Mouse (Mus musculus) heart, postnatal 10 days (tissue): ENCODE data around the gene Pnliprp1. TPM values are rescaled to one million over a fixed set of nuclear protein-coding genes. Genes with fewer than 3 reads are reported as not detected.
A peak's percentile ranks its signal among the peaks of the same experiment; 100 is the strongest.

Source experiments
- DNase-seq, 2 experiments: peaks; one replicate each; pipeline ENCODE4 v3.0.0; 2021
- intact Hi-C: fragments of 180-260 bp; cut with DNase I; formaldehyde crosslinking; loops from one replicate; pipeline ENCODE4 v1.15.1; 2025
- total RNA-seq, 2 experiments: library from RNA; stranded (reverse); gene quantifications; 2 replicates each; pipeline ENCODE4 v1.2.3; 2021

Gene Pnliprp1
- under 1 TPM in 1 of 2 experiments, not detected in 1; 0.47 TPM for total RNA-seq

DNA sequence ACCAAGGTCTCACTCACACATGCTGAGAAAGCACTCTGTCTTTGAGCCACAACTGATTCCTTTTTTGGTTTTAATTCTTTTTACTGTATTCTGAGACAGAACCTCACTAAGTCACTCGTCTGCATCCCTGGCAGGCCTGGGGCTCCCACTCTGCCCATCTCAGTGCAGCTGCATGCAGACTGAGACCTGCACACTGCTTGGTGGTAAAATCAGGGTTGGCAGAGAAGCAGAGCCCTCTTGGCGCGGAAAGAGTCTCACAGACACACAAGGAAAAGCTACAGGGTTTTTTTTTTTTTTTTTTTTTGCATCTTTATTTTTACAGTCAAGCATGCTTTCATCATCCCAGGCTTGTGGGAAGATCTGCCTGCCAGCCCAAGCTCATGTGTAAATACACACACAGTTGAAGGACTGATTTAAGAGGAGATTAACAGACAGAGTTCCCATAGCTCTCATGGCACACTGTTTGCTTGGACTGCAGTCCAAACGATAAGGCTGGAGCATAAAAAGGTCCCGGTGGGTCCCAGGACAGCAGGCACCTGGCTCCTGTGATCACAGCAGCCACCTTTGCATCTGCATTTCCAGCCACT, at the start of gene Pnliprp1:
TSS of gene Pnliprp1 (plus strand) at position 443 of the 587 bp plus-strand sequence.
- intact Hi-C loops = no loop called here
- DNase-seq = no peak

GRCm38 (mm10) chr19:58688933-58689332, 39.8 kb upstream of the Pnliprp1 start:
- DNase-seq = no peak
- intact Hi-C loops = no loop called here

- DNase-seq = no peak
- intact Hi-C loops = no loop called here
These were observed 33.4 kb upstream of the Pnliprp1 start for GRCm38 (mm10) chr19:58695314-58695713.

GRCm38 (mm10) chr19:58696235-58696634, 32.5 kb upstream of the Pnliprp1 start:
- DNase-seq = no peak
- intact Hi-C loops = no loop called here

DNA sequence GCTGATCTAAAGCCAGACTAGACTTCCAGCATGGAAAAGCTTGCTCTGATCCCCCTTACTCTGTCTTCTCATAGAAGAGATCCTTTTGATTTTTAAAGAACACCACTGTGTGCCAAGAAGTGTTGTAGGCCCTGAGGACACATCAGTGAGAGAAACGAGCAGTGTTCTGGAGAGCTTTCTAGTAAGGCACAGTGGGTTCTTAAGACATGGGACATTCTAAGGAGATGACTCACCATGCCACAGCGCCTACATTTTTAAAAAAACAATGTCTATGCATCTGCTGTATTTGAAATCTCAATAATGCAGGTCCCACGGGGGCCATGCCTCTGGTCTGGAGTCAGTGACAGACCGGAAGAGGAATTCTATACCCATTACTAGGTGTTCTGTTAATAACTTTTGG, 24.1 kb upstream of the Pnliprp1 start:
- DNase-seq = no peak
- intact Hi-C loops = no loop called here

DNA sequence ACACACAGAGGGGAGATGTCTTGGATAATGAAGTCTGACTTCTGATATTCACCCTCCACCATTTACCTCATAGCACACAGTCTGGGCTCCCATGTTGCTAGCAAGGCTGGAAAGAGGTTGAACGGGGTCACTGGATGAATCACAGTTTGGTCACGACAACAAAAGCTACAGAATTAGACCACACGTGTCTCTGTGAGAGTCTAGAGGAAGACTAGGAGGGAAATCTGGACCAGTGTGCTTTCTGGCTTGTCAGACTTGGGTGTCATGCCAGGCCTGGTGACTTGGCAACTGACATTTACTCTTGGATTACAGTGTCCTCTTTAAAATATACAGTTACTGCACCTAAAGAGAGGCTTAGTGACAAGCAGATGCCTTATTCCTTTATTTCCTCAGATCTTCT, 20.1 kb upstream of the Pnliprp1 start:
- intact Hi-C loops = no loop called here
- DNase-seq = peak; percentile 29 to 30

GRCm38 (mm10) chr19:58717925-58718324, 10.8 kb upstream of the Pnliprp1 start:
- intact Hi-C loops = no loop called here
- no peak for DNase-seq

GRCm38 (mm10) chr19:58720439-58720838, 8.2 kb upstream of the Pnliprp1 start:
- intact Hi-C loops = no loop called here
- no peak for DNase-seq

DNA sequence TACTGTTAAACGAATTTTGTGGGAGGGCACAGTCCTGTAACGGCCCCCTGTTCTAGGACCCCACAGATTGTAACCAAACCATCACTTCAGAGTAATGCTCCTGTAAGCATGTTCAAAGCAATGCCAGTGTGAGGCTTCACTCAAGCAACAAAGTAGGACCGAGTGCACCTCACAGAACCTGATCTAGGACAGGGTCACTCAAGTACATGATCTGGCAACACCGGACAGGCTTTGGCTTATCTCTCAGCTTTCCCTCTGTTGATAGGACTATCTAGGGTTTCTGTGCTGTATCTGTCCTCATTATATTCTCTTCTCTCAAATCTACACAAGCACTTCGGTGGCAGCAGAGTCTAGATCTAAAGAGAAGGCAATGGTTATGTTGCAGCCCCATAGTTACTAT, 2.1 kb upstream of the Pnliprp1 start:
- no peak for DNase-seq
- intact Hi-C loops = no loop called here

DNA sequence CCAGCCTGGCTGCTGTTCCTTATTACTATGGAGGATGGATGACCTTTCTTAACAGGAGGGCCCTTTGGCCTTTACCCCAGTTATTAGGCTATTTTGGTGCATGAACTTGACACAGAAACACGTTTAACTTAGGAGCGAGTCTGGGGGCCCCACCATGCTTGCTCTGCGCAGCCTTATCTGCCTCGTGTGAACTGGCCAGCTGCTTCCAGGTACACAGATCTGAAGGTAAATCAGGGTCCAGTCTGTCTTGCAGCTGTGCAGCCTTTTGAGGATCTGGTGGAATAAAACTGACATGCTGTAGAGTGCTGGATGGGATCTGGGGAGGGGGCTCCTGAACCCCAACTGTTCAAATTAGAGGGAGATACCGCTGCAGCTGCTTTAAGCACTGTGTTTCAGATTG, 931 bp upstream of the Pnliprp1 start:
- no peak for DNase-seq
- intact Hi-C loops = no loop called here

- intact Hi-C loops = no loop called here
- DNase-seq = no peak
These were observed 4.5 kb downstream of the Pnliprp1 start for GRCm38 (mm10) chr19:58733216-58733615.

GRCm38 (mm10) chr19:58738111-58738510, 9.4 kb downstream of the Pnliprp1 start:
- intact Hi-C loops = no loop called here
- no peak for DNase-seq

GRCm38 (mm10) chr19:58741036-58741435, 12.3 kb downstream of the Pnliprp1 start:
- no peak for DNase-seq
- intact Hi-C loops = no loop called here

DNA sequence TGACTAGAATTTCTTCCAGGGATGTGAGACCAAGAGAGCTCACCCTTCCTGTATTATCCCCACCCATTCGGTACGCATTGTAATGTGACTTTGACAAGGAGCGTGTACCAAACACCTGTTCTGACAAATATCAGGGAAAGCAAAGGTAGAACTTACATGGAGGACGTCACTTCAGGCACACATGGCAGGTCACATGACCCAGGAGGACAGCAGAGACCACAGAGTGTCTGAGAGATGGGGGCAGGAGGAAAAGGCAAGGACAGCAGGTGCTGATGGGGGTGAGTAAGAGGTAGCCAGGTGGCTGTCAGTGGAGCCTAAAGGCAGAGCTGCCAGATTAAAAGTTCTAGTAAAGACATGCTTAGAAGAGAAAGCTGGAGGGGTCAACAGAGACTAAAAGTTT, 14.0 kb downstream of the Pnliprp1 start:
- no peak for DNase-seq
- intact Hi-C loops = no loop called here

- DNase-seq = no peak
These were observed 15.0 kb downstream of the Pnliprp1 start for GRCm38 (mm10) chr19:58743736-58744135.

DNA sequence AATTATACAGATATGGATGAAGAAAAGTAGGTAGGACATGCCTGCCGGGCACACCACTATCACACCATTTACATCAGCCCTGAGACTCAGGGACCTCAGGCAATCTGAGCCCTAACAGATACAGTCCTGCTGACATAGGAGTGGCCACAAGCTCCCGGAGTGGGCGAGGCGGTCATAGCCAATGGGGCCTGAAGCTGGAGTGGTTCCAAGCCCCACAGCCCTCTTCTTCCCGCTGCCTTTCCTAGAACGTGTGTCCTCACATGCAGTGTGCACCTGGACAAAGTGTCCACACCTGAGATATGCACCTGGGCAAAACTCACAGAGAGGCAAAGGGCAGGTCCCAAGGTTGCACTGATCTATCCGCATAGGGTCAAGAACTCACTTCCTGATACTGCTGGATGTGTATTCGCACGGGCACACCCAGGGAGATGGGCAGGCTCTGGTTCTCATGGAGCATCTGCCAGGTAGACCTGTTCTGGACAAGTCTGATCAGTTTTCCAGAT, 18.9 kb downstream of the Pnliprp1 start:
- no peak for DNase-seq
- intact Hi-C loops = no loop called here

More at GRCm38 (mm10) chr19:58743736-58744135, 15.0 kb downstream of the Pnliprp1 start:
- intact Hi-C loops = no loop called here

- no peak for DNase-seq
- intact Hi-C loops = no loop called here
These were observed 22.1 kb downstream of the Pnliprp1 start for GRCm38 (mm10) chr19:58750822-58751221.

DNA sequence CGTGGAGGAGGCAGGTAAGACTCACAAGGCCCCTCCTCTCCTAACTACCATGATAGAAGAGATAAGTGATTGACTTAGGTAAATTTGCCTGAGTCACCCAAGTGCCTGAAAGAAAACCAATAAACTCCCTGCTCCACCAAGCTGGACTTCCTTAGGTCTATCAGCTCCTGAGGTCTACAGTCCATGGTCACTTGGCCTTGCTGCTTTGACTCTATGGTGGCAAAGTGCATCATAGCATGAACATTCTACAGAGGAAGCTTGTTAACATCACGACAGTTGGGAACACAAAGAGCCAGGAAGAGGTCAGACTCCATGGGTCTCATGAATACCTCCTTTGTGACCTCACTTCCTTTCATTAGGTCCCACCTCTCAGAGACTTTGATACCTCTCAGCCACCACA, 22.8 kb downstream of the Pnliprp1 start:
- intact Hi-C loops = no loop called here
- no peak for DNase-seq

GRCm38 (mm10) chr19:58758871-58759270, 30.2 kb downstream of the Pnliprp1 start:
- intact Hi-C loops = no loop called here
- DNase-seq = no peak

DNA sequence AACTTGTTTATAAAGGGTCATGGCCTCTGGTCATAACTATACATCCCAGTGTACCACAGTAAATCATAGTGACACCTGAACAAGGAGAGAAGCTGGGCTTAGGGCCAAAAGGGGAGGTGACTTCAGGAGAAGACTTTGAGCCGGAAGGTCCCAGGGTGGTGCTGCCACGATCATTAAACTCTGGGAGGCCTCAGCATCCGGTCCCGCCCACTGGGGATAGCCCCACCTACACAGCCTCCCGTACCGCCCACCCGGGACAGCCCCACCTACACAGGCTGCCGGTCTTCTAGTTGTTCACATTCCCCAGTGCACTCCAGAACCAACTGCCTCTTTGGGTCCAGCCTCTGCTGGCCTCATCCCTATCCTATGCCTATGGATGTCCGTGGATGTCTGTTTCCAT, 30.7 kb downstream of the Pnliprp1 start, which contains the start of gene Pnliprp2:
TSS of gene Pnliprp2 (plus strand) at position 297 of the 400 bp plus-strand sequence.
- no peak for DNase-seq
- intact Hi-C loops = no loop called here

GRCm38 (mm10) chr19:58762316-58762715, 33.6 kb downstream of the Pnliprp1 start:
- intact Hi-C loops = loop anchor here (2.0 kb wide), 2 partner anchors 44 to 434 kb away; no protein-coding TSS in a partner anchor
- no peak for DNase-seq

- intact Hi-C loops = loop anchor here (1.0 to 2.0 kb wide), 3 partner anchors 44 to 434 kb away; no protein-coding TSS in a partner anchor
- DNase-seq = peak; percentile 81 to 84
These were observed 34.3 kb downstream of the Pnliprp1 start for GRCm38 (mm10) chr19:58762848-58763541.
